Mouse (Mus musculus) skeletal muscle tissue, adult 2 months (tissue): ENCODE results near the gene Tpt1.
"Not testable (repeated sequence)": the region's sequence is repeated elsewhere in the genome, so short reads cannot be mapped to it uniquely, and the experiment has no call there.

Experiments used
- DNase-seq: peaks from one replicate; pipeline ENCODE4 v3.0.0-alpha.2; 2012; ENCODE audit warnings: low read depth, low spot score

Gene Tpt1

DNA sequence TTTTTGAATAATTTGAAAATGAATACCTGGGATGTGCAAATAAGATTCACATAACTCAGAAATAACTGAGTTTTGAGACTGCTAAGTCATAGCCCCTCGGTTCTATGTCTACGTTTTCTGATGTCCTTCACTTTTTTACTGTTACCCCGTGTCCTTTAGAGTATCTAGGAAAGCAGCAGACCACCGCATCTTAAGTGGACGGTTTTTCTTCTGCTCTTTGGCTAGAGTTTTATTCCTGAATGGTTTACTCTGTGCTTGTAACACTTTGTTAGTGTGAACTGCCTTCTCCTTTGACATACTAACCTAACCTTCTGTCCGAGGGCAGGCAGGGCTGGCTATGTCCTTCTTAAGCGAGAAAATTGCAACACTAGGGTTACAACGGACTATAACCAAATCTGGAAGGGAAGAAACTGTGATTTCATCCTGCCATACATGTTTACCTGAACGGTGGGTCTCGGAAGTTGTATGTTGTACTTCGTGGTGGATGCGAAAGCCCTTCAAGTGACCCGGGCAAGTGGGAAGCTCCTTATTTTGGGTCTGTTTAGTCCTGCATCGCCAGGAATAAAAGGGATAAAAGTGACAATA, 690 bp upstream of the Tpt1 start:
- DNase-seq: no peak

DNA sequence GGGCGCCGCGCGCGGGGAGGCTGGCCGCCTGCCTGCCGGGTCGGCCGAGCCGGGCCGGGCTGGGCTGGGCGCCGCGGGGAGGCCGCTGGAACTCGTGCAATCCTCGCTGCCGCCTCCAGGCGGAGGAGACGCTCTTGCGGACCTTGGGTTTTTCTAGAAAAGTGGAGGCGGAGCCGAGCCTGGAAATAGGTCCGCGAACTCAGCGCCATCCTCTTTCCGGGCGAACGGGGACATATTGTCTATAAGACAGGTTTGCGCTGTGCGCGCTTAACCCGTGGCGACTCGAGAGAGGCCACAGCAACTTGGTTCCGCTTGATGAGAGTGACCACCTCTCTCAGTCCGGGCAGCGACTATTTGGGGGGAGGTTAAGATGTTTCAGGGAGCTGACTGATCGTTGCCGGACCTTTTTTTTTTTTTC, 814 bp downstream of the Tpt1 start:
- DNase-seq: peak; percentile 80

DNA sequence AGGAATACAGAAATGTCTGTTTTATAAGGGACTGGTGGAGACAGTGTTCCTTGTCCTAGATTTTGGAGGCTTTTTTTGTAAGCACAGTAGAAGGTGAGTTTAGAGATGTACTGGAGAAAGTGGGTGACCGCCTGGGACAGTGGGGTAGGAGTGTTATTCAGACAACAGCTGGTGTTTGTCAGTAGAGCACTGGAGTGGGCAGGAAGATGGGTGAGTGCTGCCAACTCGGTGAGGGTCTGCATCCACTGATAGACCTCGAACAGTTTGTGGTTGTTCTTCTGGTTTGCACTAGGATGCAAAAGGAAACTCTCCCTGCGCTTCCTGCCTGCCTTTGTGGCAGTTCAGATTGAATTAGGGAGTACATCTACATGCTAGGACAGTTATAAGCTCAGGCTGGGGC, 2.8 kb downstream of the Tpt1 start:
- DNase-seq: no peak

DNA sequence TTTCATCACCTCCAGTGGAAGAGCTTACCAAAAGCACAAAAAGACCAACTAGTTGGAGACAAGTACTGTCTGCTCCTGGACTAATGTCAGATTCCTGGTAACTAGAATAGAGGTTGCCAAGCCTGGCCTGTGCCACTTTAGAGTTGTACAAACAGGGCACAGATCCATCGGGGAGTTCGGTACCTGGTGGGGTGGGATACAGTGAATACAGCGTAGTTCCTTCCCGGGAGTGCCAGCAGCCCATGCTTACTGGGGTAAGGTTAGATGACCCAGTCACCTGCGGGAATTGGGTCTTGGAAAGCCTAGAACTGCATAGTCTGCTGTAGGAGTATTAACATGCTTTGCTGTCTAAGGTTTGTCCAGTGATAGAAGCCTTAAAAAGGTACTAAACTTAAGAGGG, 3.6 kb downstream of the Tpt1 start:
- no peak for DNase-seq

DNA sequence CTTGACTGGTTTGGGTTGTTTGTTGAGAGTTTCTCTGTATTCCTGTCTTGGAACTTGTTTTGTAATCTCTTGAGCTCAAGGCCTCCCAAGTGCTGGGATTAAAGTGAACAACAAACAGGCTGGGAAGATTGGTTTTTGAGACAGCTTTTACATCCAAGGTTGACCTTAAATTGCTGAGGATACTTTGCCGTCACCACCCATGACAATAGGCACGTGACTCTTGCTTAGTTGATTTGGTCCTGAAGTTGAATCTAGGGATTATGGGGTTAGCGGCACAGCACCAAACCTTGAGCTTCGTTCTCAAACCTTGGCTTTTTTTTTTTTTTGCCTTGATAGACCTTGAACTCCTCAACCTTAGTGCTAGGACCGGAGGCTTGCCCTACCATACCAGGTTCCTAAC, 4.3 kb downstream of the Tpt1 start:
- no peak for DNase-seq

DNA sequence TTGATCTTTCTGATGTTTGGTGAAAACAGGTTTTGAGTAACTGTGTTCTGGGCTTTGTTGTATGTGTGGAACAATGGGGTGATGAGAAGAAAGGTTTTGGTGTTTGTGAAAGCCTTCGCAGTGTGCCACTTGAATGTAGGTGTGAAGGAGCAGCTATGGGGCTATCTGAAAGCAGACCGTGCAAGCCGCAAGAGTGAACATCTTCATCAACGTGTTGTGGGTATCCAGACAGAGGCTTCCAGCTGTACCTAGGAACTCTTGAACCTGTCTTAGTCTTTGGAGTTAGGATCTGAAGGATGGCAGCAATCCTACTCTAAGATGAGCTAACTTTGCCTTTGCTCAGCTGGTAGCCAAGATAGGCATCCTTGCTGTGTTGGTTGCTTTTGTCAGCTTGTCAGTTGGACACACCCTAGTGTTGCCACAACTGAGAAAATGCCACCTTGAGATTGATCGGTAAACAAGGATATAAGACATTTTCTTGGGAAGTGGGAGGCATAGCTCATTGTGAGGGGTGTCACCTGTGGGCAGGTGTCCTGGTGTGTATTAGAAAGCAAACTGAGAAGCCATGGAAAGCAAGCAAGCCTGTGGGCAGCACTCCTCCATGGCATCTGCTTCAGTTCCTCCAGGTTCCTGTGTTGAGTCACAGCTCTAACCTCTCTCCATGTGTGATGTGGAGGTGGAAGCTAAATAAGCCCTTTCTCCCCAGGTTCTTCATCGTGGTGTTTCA, 5.1 kb downstream of the Tpt1 start:
- no peak for DNase-seq

DNA sequence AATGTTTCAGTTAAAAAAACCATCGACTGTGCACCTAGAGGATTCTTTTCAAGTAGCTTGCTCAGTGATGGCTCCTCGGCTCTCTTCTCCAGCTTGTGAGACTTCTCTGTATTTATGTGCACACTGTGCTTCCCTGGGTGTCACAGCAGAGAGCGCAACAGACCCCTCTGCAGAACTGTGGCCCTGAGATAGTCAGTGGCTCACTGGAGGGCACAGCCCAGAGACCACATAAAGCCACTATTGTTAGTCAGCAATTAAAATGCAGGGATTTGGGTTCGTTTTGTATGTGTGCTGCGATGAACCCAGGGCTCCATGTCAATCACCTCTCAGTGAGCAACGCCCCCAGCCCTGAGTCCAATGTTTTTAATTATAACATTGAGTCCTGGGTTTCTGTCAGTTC, 5.9 kb downstream of the Tpt1 start:
- DNase-seq: no peak

DNA sequence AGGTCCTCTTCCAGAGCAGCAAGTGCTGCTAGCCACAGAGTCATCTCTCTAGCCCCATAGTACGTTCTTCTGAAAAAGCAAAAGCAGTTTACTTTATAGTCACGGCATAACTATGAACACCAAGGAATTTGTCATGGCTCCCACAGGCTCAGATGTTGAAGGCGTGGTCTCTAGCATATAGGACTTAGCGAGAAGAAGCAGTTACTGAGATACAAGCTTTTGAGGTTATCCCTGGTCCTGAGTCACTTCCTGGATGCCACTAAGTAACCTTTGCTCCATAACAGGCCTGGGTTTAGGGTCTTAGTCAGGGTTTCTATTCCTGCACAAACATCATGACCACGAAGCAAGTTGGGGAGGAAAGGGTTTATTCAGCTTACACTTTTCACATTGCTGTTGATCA, 7.1 kb downstream of the Tpt1 start:
- no peak for DNase-seq

DNA sequence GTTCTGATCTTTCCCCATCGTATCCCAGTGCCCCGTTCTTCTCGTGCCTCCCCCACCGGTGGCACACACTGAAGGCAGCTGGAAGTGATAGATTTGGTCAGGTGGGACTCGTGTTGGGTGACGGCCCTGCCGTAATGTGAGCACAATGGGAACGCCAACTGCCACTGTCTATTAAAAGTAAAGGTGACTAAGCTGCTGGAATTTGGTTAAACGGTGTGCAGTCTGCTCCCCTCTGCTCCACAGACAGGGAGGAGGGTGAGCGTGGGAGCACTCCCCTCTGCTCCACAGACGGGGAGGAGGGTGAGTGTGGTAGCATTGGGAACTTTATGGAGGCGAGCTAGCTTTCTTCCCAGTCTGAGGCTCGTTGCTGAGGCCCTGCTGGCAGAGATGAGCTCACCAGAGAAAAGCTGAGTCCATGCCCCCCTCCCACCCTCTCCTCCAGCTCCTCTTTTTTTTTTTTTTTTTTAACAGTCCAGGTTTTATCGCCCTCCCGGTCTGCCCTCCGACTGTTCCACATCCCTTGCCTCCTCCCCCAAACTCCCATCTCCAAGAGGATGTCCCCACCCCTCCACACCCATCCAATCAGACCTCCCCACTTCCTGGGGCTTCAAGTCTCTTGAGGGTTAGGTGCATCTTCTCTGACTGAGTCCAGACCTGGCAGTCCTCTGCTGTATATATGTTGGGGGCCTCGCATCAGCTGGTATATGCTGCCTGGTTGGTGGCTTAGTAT, 10.5 kb downstream of the Tpt1 start:
- no peak for DNase-seq

DNA sequence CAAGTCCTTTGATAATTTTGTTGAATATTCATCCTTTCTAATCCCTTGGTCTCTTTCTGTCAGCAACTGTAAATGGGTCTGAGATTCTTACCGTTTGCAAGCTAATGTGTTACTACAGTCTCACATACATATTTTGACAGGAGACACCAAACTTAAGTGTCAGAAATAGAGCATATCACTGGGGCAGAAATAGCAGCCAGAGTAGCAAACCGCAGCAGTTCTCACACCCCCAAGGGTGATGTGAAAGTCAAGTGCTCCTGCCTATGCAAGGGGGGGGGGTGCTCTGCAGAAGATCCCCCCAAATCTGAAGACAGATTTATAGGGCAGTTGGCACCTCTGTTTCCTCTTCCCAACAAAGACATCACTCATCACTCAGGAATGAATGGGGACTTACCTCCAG, 13.3 kb downstream of the Tpt1 start:
- no peak for DNase-seq

DNA sequence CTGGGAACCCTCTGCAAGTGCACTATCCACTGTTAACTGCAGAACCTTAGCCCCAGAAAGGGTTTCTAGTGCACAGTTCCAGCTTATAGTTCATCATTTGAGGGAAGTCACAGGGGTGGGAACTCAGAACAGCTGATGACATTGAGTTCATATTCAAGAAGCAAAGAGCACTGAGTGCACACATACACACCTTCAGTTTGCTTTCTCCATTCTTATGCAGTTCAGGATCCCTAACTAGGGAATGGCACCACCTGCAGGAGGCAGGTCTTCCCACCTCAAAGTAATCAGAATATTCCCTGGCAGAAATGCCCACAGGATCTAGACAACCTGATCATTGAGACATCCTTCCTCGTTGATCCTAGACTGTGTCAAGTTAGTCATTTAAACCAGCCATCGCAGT, 14.7 kb downstream of the Tpt1 start:
- DNase-seq: no peak

DNA sequence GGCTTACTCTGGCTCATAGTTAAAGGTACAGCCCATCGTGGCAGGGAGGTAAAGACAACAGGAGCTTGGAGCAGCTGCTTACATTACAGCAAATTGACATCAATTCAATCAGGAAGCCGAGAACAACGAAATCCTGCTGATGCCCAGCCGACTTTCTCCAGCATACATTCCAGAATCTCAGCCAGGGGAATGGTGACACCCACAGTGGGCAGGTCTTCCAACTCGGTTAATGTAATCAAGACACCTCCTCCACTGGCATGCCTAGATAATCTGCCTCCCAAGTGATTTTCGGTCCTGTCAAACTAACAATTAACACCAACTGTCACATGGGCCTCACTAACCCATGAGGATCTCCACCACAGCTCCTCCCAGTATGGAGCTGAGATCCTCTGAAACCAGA, 17.8 kb downstream of the Tpt1 start:
- no peak for DNase-seq

DNA sequence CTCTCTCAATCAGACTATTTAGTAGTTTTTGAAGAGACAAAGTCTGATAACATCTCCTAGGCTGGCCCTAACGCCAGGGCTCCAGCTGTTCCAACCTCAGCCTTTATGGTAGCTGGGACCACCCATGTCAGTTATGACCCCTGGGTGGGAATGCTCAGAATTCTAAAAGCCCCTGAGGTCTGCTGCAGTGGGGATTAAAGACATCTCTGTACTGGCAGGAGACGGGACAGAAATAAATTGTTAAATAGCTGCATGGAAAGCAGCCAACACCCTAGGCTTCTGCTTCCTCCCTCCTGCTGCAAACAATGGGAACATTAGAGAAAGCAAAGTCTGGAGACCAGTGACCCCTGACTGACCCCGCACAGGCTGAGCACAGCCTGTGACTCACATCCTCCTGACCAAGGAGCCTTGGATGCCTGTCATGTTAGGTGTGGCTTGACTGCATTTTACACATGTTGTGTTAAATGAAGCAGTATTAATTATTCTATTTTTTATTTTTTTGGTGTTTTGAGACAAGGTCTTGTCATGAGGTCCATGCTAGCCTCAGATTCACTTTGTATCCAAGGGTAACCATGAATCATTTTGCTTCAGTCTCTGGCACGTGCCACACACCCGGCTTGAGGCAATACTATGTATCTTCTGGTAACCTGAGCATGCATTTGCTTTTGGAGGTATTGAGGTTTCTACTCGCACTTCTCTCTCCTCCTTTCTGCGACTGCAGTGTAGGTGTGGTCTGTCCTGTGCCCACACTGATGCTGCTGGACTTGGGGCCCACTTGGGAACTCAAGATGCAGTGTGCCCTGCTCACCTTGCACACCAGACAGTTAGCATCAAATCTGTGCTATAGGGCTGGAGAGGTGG, 18.9 kb downstream of the Tpt1 start:
- DNase-seq: peak; percentile 86

DNA sequence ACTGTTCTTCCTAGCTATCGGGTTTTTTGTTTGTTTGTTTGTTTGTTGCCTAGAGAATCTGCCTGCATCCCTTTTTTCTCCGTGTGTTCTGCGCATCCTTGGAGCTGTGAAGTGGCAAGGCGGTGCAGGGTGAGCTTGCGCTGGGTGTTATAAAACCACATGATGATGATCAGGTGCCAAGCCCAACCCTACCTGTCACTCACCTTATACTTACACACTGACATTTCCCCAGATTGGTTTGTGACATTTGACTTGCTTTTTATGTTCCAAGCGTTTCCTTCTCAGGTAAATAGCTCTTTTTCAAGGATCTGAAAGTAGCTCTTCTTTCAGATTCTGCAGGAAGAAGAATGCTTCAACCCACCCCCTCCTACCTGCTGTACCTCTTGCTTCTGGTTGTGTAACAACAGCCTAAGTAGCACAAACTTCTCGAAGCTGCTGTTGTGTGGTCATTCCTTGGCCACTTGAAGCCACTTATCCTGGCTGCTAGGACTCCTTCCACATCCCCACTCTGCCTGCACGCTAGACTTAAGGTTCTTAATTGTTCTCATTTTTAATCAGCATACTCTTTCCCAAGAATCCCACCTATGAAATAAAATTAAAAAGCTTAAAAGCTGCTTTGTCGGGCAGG, 21.9 kb downstream of the Tpt1 start:
- DNase-seq: no peak

DNA sequence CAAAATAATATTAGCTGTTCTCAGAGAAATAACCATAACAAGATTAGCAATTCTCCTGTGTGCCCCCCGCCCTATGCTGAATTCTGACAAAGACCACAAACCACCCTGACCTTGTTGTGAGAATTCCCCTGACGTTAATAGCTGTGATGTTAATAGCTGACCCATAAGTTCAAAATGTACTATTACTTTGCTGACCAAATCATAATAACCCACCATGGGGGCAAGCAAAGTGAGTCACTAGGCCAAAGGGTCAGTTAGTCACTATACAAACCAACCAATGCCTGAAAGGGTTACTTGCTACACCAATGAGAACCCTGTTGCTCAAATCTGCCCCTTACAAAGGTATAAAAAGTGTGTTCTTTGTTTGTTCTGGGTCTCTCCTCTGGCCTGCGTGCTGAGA, 23.1 kb downstream of the Tpt1 start:
- DNase-seq: not testable (repeated sequence)

DNA sequence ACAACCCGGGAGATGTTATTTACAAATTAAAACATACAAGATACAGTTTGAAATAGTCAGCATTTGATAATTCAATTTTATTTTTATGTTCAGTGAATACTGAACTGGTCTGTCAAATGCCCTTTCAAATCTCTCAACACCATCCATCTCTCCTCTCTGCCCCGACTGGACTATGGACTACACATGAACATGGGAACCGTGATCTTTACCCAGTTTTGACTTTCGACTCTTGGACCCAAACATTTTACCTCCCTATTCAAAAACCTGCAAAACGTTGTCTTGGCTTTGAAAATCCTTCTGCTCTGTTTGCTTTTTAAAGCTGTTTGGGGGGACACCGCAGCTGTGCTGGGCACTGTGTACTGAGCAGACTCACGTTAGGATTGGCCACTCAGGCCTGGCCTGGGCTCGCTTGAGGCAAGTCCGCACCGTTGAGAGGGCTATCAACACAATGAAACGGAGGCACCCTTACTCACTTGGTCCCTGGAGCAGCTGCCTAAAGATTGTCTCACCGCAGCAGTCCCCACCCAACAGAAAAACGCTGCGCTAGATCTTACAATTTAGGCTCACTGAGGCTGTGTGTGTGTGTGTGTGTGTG, 25.0 kb downstream of the Tpt1 start:
- no peak for DNase-seq

DNA sequence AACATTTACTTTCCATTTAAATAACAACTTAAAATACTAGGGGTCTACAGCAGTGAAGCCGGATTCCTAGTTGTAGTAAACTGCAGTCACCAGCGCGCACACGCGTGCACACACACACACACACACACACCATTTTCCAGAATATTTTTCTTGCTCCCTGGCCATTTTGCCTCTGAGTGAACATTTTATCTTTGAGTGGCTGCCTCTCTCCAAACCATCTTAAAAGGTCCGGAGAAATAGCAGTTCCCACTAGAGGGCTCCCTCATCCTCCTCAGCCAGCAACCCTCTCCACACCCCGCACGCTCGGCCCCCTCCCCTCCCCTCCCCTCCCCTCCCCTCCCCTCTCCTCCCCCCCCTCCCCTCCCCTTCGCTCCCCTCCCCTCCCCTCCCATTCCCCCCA, 25.7 kb downstream of the Tpt1 start:
- DNase-seq: no peak

DNA sequence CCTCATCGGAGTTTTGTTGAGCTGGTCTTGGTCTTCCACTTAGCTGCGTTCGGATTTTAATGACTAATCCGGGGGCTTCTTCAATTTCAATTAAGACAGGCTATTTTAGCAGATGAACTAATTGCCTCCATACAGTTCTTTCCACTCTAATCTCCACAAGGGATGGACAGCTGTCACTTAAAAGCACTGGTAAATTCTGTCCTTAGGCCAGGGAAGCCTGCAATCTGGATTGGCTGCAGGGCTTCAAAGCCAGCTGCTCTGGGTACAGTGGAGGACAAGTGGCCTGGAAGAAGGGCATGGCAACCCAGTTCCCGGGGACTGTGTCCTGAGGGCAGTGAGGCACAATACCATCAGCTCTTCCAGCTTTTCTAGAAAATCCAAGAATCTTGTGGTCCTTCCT, 26.2 kb downstream of the Tpt1 start:
- DNase-seq: no peak

DNA sequence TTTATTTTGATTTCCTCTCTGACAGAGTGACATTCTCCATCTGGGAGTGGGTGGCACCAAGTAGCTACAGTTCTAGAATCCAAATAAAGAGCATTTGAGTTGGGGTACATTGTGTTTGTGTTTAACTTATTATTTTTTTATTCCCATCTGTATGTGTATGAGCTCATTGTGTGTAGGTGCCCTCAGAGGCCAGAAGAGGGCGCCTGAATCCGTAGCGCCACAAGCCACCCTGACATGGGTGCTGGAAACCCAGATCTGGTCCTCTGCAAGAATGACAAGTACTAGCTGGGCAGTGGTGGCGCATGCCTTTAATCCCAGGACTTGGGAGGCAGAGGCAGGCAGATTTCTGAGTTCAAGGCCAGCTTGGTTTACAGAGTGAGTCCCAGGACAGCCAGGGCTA, 26.9 kb downstream of the Tpt1 start:
- no peak for DNase-seq

DNA sequence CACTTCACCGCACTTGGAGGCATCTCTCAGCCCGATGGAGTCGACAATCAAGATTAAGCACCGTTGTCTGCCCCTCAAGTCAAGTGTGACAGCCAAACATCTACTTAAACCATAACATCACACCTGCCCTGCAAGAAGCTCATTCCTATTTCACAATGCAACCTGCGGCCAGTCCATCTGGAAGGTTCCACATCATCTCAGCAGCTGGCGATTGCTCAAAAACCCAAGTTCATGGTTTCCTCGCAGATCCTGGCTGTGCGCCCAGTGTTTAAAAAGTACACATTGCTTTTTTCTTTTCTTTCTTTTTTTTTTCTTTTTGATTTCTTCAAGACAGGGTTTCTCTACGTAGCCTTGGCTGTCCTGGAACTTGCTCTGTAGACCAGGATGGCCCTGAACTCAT, 28.7 kb downstream of the Tpt1 start:
- no peak for DNase-seq

DNA sequence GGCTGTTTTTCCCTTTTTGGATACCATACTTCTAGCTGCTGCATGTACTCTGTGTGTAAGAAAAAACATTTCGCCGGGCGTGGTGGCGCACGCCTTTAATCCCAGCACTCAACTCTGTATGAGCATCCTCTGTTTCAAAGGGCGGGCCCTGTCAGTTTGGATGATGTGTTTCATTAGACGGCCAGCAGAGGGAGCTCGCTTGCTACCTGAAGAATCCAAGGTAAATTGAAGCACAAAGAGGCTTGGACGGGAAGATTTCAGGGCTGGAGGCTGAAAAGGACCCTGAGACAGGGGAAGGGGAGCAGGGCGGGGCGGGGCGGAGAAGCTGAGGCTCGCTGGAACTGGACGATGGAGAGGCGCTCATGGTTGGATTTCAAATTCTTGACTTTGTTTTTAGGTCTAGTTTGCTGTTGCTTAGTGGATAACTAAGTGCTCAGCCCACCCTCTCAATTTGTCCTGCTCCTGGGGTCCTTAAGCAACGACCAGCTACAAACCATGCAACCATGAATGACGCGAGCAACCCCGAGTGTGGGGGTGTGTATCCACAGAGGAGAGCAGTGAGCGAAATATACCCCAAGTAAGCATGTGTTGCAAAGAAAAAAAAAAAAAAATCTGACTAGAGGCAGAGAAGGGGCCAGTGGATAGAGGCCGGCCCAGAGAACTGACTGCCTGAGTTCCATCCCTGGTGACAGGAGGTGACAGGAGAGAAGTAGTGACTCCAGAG, 31.6 kb downstream of the Tpt1 start:
- DNase-seq: peak; percentile 41
